Mouse (Mus musculus) left cerebral cortex, adult 9 months (tissue): ENCODE data around the gene F7.

ENCODE experiments used
- DNase-seq, 2 experiments: peaks; one replicate each; pipeline ENCODE4 v3.0.0; 2022; ENCODE audit warnings: low spot score in 2 of 2

F7 gene

GRCm38 (mm10) chr8:13025487-13026224 is at the start of gene F7:
Gene F7, plus strand, starts transcription at chr8:13026034.
- DNase-seq, result no peak

GRCm38 (mm10) chr8:12976290-12976689 is 49.5 kb upstream of the F7 start:
- DNase-seq, result no peak

- DNase-seq, result no peak
These were observed 49.1 kb upstream of the F7 start for GRCm38 (mm10) chr8:12976723-12977122.

DNA sequence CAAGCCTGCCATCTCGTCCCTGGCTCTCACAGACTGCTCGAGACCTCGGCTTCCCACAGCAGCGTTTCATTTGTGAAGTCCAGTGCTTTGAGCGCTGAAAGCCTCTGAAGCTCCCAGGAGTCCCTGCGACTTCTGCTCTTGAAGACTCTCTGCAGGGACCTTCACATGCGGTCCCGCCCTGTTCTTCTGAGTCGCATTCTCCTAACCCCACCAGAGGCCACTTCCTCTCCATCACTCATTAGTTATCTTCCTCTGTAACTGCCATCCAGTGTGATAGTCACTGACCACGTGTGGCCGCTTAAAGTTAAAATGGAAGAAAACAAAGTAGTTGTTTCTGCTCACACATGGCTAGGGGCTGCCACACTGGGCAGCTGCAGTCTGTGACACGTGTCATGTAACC is 48.5 kb upstream of the F7 start:
- DNase-seq, result no peak

- DNase-seq, result no peak
These were observed 47.5 kb upstream of the F7 start for GRCm38 (mm10) chr8:12978308-12978707.

DNA sequence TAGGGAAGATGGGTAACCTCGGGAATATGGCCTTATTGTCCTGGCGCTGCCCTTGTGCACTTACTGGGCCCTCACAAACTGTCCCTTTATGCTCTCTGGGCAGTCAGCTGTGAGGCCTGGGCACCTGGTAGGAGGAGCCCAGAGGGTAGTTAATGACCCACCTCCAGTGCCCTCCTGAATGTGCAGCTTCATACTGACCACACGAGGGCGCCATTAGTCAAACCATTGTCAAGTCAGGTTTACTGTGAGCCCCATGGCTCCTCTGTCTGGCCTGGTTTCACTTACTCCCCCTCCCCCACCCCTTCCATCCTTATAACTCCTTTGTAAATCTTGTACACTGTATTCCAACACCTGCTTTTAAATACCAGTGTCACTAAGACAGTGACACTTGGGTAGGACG is 47.1 kb upstream of the F7 start:
- no peak for DNase-seq

DNA sequence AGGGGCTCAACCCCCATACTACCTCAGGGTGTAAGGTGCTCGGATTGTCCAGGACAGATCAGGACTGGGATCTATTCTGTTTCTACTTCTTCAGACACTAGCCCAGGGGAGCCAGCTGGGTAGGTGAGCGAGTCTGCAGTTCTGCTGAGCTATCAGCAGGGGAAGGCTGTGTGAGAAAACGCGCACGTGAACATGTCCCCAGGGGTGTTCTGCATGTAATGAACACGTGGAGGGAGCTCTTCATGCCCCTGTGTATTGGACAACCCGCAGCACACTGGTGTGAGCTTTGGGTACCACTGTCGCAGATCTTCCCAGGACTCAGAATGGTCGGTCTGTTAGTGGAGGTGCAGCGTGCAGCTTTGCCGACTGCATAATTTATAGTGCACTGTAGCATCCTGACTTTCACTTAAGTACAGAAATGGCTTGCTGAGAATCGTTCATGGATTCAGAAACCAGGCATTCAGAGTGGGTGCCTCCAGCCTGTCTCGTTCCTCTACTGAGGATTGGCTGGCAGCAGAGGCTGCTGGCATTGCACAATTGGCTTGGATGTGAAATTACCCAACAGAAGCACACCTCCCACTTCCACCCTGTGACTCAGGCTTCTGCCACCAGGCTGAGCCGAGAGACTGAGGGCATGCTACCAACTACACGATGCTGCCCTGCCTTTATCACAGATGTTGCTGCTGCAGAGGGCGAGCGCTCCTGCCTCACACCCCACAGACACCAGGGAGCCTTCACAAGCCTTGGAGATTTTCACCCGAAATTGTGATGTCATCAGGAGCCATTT is 42.0 kb upstream of the F7 start:
- peak; percentile 91 to 94 for DNase-seq

DNA sequence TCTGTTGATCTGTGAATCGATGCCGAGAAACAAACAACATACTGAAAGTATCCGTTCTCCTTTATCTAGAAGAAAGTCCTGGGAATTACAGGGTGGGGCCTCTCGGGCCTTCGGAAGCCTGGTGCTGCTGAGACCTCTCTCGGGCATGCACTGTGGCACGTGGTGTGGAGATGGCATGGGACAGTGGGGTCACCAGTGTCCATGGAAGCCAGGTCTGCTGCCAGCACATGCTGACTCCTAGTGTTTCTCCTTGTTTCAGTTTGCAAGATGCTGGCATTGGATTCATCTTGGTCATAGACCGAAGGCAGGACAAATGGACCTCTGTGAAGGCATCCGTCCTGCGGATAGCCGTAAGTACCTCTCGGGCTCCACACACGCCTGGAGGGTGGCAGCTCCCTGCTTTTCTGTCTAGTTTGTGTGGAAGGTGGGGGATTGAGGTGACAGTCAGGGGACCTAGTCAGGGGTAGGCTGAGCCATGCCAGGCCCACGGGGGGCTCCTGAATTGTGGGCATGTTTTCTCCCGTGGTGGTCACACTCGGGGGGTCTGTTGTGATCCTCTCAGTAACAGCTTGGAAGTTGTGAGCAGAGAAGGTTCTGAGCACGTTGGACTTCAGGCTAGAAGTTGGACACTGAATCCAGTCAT is 41.1 kb upstream of the F7 start:
- DNase-seq, result no peak

DNA sequence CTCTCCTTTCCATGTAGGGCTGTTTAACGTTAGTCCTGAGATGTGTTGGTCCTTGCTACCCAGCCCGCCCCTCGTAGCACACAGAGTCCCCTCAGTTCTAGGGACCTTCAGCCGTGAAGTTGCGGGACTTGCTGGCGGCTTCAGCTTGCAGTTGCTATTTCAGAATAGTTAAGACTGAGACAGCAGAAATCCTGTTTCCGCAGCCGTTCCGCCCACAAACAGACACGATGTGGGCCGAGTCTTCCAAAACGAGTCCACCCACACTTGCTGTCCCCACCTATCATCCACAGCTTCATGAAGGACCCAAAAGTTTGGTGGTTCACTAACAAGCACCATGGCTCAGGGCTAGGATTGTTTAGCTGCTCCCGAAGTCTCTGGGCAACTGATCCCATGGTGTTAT is 40.6 kb upstream of the F7 start:
- DNase-seq, result peak; percentile 58 to 83

- peak; percentile 67 to 85 for DNase-seq
These were observed 38.3 kb upstream of the F7 start for GRCm38 (mm10) chr8:12987571-12987970.

- no peak for DNase-seq
These were observed 37.0 kb upstream of the F7 start for GRCm38 (mm10) chr8:12988722-12989430.

DNA sequence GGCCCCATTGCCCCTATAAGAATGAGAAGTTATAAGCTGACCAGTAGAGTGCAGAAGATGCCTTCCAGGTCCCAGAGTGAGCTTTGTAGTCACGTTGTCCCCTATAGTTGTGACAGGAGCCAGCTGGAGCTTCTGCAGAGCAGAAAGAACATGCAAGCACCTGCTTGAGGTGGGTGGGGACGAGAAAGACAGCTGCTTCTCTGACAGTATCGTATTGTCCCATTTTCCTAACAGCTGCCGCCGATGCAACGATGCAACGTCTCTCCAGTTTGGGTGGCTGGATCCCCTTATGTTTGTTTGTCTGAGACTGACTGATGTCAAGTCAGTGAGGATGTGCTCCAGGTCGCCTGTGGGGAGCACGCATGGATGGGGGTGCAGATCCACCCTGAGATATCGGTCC is 34.4 kb upstream of the F7 start:
- peak in 1 of 2 experiments; percentile 44 for DNase-seq

GRCm38 (mm10) chr8:12994468-12994867 is 31.4 kb upstream of the F7 start:
- no peak for DNase-seq

DNA sequence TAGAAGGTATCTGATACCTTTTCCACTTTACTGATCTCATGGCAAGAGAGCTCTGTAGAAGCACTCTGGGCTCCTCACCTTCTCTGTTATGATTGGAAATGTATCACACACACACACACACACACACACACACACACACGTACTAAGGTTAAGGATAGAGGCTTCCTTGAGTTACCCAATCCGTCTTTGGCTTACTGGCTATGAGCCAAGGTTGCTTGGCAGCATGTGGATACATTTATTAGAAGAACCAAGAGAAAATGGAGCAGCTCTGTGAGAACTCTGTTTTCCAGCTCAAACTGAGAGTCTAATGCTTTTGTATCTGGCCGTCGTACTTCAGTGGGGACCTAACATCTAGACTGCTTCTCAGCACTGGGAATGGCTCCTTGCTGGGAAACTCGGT is 30.4 kb upstream of the F7 start:
- DNase-seq, result no peak

DNA sequence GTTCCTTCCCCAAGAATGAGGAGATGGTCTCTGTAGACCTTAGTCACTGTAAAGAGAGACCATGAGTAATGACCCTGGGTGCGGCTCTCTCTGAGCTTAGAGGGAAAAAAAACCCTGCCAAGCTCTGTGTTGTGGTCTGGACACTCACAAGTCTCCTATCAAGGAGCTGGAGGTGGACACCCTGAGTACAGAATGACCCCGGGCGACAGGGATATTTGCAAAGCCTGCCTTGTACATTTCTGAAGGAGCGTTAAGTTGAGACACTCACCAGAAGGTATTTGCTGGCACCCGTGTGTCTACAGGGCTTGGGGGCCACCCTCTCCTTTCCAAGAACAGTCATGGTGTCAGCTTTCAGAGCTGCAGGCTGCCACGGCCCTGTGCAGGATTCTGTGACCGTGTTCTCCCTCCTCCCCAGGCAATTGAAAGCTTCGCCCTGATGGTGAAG is 29.0 kb upstream of the F7 start:
- no peak for DNase-seq

DNA sequence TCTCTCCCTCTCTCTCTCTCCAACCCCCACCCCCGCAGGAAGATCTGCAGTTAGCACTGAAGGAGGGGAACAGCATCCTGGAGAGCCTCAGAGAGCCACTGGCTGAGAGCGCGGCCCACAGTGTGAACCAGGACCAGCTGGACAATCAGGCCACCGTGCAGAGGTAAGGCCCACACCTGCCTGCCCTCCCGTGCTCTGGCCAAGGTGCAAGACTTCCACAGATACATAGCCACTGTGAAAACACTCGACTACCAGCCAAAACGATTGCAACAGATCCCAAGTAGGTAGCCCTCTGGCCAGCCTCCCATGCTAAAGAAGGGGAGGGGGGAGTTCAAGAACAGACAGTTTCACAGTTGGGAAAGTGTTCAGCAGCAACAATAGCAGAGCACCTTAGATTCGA is 27.5 kb upstream of the F7 start:
- DNase-seq, result no peak

GRCm38 (mm10) chr8:12999793-13000192 is 26.0 kb upstream of the F7 start:
- peak in 1 of 2 experiments; percentile 59 for DNase-seq

DNA sequence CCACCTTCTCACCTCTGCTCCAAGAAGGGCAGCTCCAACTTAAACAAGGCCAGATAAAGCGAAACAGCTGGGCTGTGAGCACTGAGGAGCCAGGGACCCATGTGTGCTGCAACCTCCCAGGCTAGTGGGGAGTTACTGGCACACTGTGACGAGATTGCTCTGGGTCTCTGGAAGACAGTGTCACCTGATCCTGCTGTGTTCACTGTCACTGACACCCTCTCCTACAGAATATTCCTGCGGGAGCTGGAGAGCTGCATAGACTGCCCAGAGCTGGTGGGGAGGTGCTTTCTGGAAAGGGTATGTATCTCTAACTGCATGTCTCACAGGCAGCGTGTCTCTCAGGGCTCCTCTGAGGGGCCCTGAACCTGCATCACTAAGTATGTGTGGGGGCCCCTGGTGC is 18.4 kb upstream of the F7 start:
- no peak for DNase-seq

DNA sequence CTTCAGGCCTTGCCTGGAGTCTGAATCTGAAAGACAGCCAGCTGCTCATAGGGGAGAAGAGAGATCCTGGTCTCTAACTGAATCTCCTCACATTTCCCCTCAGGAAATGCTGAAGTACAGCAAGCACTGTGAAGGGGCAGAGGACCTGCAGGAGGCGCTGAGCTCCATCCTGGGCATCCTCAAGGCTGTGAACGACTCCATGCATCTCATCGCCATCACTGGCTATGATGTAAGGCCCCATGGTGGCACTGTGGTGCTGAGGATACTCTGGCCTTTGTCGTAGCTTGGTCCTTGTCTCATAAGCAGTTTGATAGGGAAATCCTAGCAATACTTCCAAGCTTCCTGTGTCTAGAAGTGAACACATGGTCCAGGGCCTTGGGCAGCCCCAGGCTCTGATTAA is 15.5 kb upstream of the F7 start:
- DNase-seq, result no peak

- DNase-seq, result no peak
These were observed 6.3 kb upstream of the F7 start for GRCm38 (mm10) chr8:13019560-13019959.

GRCm38 (mm10) chr8:13021830-13022229 is 4.0 kb upstream of the F7 start:
- DNase-seq, result peak in 1 of 2 experiments; percentile 60

GRCm38 (mm10) chr8:13027615-13028014 is 1.8 kb downstream of the F7 start:
- no peak for DNase-seq
